Mouse (Mus musculus) lung, adult 2 months (tissue): Measurements from ENCODE around the gene Mbnl2.

Experiments used
- CTCF ChIP-seq: fragments of 200-500 bp; IDR thresholded peaks from 2 replicates; pipeline ENCODE4 v1.5.1; 2011; ENCODE audit warnings: mild to moderate bottlenecking, low read length, control low read depth; ENCODE audit not compliant: insufficient read depth
- POLR2A ChIP-seq: fragments of 200-500 bp; IDR thresholded peaks from 2 replicates; pipeline ENCODE4 v1.6.1; 2011; ENCODE audit warnings: low read depth, mild to moderate bottlenecking, control low read depth, low read length, borderline replicate concordance; ENCODE audit errors: extremely low read depth

DNA sequence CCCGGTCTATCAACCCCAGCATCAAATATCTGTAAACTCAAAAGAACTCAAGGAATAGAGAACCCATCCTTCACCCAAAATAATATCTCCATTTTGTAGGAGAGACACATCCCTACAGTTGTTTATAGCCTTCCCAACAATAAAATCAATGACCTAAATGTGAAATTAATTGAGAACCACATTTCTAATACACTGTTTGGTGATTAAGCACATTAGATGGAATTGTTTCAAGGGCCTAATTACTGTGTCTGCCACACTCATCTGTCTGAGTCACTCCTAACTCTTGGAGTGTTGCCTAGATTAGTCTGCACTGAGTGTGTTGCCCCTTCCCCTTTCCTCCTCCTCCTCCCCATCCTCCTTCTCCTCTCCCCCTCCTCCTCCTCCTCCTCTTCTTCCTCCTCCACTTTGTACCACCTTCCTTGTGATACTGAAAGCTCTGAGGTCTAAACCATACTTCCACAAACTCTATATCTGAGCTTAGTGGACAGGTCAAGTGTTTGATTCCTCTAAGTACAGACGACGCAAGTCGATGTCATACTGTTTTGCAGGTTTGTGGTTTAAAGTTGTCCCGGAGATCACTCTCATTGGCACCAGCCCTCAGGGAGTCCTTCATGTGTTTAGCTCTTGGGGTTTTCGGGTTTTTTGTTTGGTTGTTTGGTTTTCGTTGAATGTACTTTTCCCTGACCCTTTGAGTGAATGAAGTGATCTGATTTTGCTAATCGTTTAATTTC is 48.8 kb downstream of the Mbnl2 start:
- TF ChIP-seq CTCF = no peak
- no peak for TF ChIP-seq POLR2A
